Mouse (Mus musculus): ENCODE data around the gene Dcbld2. TPM values are rescaled to one million over a fixed set of nuclear protein-coding genes. Genes with fewer than 3 reads are reported as not detected.

Gene Dcbld2
- polyA plus RNA-seq, 1 experiment from 2014 or later, result 4.3 TPM

DNA sequence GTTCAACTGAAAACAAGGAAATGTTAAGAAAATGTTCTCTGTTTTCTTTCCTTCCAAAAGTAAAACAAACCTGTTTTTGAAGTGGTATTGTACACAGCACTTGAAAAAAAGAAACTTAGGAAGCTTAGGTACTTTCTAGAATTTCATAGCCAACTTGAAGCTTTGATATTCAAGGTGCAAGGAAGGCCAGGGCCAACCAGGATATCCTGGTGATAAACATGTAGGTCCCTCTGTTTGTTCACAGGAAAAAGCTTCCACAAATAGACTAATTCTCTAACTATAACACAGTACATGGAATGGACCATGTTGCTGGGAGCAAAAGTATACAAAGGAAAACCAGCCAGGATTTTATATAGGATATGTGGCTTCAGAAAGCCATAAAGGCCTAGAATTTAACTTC is 88.5 kb downstream of the Dcbld2 start:
- no peaks in the 10 kb centered on the region for H3K36me3 ChIP-seq
- H3K4me3 ChIP-seq (replicated peaks), result no peak overlapping the region
- no peaks in the 10 kb centered on the region for H3K27me3 ChIP-seq
- 0 out of 2 replicates have a peak, but pooled peaks cover 4% of the 10 kb centered on the region for H3K4me1 ChIP-seq
- H3K4me2 ChIP-seq (replicated peaks), result no peak overlapping the region
- no peaks in the 10 kb centered on the region for H3K9me3 ChIP-seq (replicated peaks)
- H3K9ac ChIP-seq, result no peak overlapping the region
- no peak overlapping the region for H3K27ac ChIP-seq (replicated peaks)
- no peak for ATAC-seq (ENCODE audit: insufficient number of reproducible peaks, low FRiP score, low TSS enrichment, low read depth)

DNA sequence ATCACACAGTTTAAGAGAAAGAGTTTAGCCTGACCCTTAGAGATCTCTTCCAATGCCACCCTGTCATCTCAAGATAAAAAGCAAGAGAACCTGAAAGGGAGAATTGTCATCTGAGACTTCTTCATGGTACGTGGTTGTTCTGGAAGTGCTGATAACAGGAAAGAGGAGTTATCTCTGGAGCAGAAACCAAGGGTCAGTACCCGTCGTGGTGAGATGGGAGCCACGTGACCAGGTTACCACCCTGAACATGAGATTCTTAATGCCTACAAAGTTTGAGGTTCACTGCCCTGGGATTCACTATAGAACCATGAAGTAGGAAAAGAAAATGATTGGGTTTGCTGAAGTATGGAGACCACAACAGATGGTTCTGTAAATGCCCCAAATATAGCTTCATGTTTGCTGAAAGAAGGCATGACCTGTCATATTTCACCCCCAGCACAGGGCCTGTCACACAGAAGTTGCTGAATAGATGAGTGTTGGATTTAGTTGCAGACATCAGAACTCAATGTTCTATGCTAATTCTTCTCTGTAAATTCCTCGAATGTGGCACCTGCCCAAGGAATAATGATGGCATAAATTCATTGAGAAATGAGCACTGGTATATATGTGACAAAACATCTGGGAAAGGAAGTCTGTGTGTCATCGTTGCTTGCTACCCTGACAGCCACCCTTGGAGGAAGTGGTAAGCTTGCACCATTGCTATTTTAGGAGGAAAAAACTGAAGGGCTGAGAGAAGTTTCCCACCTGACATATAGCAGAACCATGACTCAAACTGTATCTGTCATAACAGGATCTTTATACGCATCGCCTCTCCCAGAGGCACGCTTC is 89.9 kb downstream of the Dcbld2 start:
- H3K4me1 ChIP-seq, result 0 out of 2 replicates have a peak, but pooled peaks cover 4% of the 10 kb centered on the region
- H3K9me3 ChIP-seq (replicated peaks), result no peaks in the 10 kb centered on the region
- H3K27ac ChIP-seq (replicated peaks), result no peak overlapping the region
- no peak overlapping the region for H3K9ac ChIP-seq
- no peaks in the 10 kb centered on the region for H3K27me3 ChIP-seq
- 82% methylated on average over 9 of the region's 9 CpGs for WGBS
- H3K4me2 ChIP-seq (replicated peaks), result no peak overlapping the region
- H3K36me3 ChIP-seq, result no peaks in the 10 kb centered on the region
- no peak for ATAC-seq (ENCODE audit: insufficient number of reproducible peaks, low FRiP score, low TSS enrichment, low read depth)
- H3K4me3 ChIP-seq (replicated peaks), result no peak overlapping the region

DNA sequence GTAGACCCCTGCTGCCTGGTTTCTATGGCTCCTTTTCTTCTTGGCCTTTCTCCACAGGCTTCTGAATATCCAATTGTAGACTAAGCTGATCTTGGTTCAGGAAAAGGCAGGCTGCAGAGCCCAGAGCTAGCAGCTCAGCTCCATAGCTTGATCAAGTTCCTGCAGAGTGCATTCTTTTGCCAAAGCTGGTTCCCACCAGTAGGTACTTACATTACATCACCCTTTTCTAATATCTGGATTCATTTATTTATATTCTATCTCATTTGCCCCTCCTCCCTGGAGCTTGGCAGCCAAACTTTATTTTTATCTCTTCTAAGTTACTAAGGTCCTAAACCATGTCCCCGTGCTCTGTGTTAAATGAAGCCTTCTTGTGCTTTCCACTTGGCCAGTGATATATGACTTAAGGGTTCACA is 90.9 kb downstream of the Dcbld2 start:
- H3K4me1 ChIP-seq, result 0 out of 2 replicates have a peak, but pooled peaks cover 4% of the 10 kb centered on the region
- H3K27me3 ChIP-seq, result no peaks in the 10 kb centered on the region
- H3K4me2 ChIP-seq (replicated peaks), result no peak overlapping the region
- H3K9me3 ChIP-seq (replicated peaks), result no peaks in the 10 kb centered on the region
- no peak overlapping the region for H3K4me3 ChIP-seq (replicated peaks)
- no peak overlapping the region for H3K9ac ChIP-seq
- WGBS, result 72% methylated on average over 1 of the region's 1 CpGs
- ATAC-seq (ENCODE audit: insufficient number of reproducible peaks, low FRiP score, low TSS enrichment, low read depth), result no peak
- H3K36me3 ChIP-seq, result no peaks in the 10 kb centered on the region
- H3K27ac ChIP-seq (replicated peaks), result 0 out of 2 replicates have a peak overlapping the region, but pooled peaks have one; percentile 8

DNA sequence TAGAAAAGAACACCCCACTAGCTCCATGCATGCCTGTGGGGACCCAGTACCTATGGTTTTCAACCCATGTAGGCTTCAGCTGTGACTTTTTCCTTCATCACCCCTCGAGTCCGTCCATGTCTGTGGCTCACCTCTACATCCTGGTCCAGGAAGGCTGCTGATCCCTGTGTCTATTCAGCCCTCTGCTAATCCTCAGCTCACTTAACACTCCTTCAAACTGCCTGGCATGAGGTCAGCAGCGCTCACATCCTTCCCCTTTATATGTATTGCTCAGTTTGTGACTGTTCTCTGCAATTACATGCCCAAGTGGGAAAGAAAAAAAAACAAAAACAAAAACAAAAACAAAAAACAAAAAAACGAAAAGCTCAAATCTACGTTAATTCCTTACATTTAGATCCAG is 91.4 kb downstream of the Dcbld2 start:
- H3K27ac ChIP-seq (replicated peaks), result no peak overlapping the region

DNA sequence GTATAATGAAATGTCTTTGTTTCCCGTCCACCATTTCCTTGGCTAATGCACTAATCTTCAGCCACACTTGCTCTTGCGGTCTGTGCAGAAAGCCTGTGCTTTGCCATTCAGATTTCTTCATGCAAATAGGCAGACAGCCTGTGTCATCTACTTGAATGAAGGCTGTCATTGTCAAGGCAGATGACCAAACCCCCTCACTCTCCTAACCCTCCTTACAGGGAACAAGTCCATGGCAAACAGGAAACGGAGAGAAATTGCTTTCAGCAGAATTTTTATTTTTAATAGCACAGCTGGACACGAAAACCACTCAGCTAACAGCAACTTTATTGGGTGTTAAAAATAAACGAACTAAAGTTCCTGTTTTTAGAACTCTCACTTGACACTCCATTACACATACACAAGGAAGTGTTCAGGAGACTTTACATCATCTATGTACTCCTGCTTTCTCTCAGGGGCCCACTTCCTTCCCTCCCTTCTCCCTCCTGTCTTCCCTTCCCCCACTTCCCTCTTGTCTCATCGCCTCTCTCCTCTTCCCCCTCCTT is 93.6 kb downstream of the Dcbld2 start:
- WGBS, result 44% methylated on average over 6 of the region's 6 CpGs
- Histone ChIP-seq H3K9me3 (replicated peaks) (no peaks in the 10 kb centered on the region), H3K9ac (no peak overlapping the region), H3K4me1 (0 out of 2 replicates have a peak, but pooled peaks cover 5% of the 10 kb centered on the region), H3K4me3 (replicated peaks) (no peak overlapping the region), H3K4me2 (replicated peaks) (no peak overlapping the region), H3K27me3 (no peaks in the 10 kb centered on the region), H3K36me3 (no peaks in the 10 kb centered on the region), H3K27ac (replicated peaks) (0 out of 2 replicates have a peak overlapping the region, but pooled peaks have one; percentile 48)
- ATAC-seq (ENCODE audit: insufficient number of reproducible peaks, low FRiP score, low TSS enrichment, low read depth), result no peak

More for the DNA sequence above, 91.4 kb downstream of the Dcbld2 start:
- Histone ChIP-seq H3K36me3 (no peaks in the 10 kb centered on the region), H3K4me2 (replicated peaks) (no peak overlapping the region), H3K9me3 (replicated peaks) (no peaks in the 10 kb centered on the region), H3K4me1 (0 out of 2 replicates have a peak, but pooled peaks cover 4% of the 10 kb centered on the region), H3K9ac (no peak overlapping the region), H3K27me3 (no peaks in the 10 kb centered on the region), H3K4me3 (replicated peaks) (no peak overlapping the region)
- no peak for ATAC-seq (ENCODE audit: insufficient number of reproducible peaks, low FRiP score, low TSS enrichment, low read depth)
- 82% methylated on average over 5 of the region's 5 CpGs for WGBS

DNA sequence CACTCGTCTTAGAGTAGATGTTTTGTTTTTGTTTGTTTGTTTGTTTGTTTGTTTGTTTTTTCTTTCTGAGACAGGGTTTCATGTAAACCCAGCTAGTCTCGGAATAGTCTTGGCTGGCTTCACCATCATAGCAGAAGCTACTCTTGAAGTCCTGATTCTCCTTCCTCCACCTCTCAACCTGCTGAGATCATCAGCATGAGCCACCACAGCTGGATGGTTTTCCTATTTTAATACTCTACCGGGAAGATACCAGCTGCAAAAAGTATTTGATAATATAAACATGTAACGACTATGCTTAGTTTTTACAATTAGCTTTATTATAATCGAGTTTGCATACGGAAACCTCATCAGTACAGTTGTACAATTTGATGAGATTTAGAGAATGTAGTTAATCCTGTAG is 94.3 kb downstream of the Dcbld2 start:
- H3K27me3 ChIP-seq, result no peaks in the 10 kb centered on the region
- 0 out of 2 replicates have a peak, but pooled peaks cover 13% of the 10 kb centered on the region for H3K4me1 ChIP-seq
- H3K4me2 ChIP-seq (replicated peaks), result no peak overlapping the region
- no peak overlapping the region for H3K9ac ChIP-seq
- H3K36me3 ChIP-seq, result no peaks in the 10 kb centered on the region
- H3K4me3 ChIP-seq (replicated peaks), result no peak overlapping the region
- no peaks in the 10 kb centered on the region for H3K9me3 ChIP-seq (replicated peaks)
- WGBS, result 63% methylated on average over 6 of the region's 6 CpGs
- no peak for ATAC-seq (ENCODE audit: insufficient number of reproducible peaks, low FRiP score, low TSS enrichment, low read depth)
- H3K27ac ChIP-seq (replicated peaks), result no peak overlapping the region

DNA sequence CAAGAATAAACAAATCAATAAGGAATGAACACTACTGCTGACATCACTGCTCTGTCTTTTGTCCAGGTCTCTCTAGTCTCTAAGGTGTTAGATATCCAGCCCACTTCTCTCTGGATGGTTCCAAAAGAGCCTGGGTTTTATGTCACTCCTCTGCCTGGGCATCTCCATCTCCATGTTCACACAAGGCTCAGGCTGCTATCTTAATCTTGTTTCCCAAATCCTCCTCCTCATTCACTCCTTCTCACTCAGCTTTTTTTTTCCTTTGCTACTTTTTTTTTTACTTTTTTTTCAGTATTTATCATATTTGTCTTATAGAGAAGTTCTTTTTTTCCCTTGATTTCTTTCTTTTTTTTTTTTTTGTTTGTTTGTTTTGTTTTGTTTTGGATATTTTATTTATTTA is 96.7 kb downstream of the Dcbld2 start:
- H3K9me3 ChIP-seq (replicated peaks), result no peaks in the 10 kb centered on the region
- no peak overlapping the region for H3K4me2 ChIP-seq (replicated peaks)
- 0 out of 2 replicates have a peak, but pooled peaks cover 10% of the 10 kb centered on the region for H3K4me1 ChIP-seq
- no peak overlapping the region for H3K27ac ChIP-seq (replicated peaks)
- no peak overlapping the region for H3K9ac ChIP-seq
- no peaks in the 10 kb centered on the region for H3K36me3 ChIP-seq
- H3K4me3 ChIP-seq (replicated peaks), result no peak overlapping the region
- no peaks in the 10 kb centered on the region for H3K27me3 ChIP-seq
- no peak for ATAC-seq (ENCODE audit: insufficient number of reproducible peaks, low FRiP score, low TSS enrichment, low read depth)

DNA sequence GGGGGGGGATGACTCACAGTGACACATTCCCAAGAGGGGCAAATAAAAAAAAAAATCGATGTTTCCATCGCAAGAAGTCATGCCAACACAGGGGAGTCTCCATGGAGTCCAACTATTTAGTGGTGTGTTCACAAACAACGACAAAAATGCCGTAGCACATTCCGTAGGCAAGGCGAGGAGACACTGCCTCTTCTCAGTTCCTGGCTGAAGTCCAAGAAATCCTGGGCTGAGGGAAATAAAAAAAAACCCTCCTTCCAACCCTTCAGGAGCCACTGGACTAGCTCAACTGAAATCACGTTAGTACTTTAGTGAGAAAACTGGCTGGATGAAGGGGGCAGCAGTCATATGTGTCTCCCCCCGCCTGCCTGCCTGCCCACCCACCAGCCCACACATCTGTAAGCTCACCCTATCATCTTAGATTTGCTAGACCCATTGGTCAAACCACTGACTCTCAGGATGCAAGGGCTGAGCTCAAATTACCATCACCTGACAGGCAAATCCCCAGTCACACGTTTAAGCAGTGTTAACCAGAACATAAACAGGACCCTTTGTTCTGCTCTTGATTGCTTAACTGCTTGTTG is 104.0 kb downstream of the Dcbld2 start:
- ATAC-seq (ENCODE audit: insufficient number of reproducible peaks, low FRiP score, low TSS enrichment, low read depth), result no peak; the same call in 1 of the 2 replicates
- H3K27me3 ChIP-seq, result no peaks in the 10 kb centered on the region

DNA sequence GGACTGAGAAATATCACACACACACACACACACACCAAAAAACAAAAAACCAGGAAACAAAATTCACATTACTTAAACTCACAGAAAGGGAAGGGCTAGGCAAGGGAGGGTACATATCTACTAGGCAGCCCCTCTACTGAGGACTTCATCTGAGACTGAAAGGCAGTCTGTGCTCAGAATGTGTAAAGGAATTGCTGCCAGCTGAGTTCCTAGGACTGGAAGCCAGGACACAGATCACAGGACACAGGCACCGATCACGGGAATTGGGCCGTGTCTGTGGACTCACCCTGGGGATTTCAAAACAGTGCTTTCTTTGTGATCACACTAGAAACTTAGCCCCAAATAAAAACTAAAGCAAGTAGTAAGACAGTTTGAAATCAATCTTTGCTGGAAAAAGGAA is 104.6 kb downstream of the Dcbld2 start:
- 29% methylated on average over 3 of the region's 3 CpGs for WGBS
- Histone ChIP-seq H3K4me3 (replicated peaks) (no peak overlapping the region), H3K4me2 (replicated peaks) (no peak overlapping the region), H3K36me3 (no peaks in the 10 kb centered on the region), H3K27me3 (no peaks in the 10 kb centered on the region), H3K9me3 (replicated peaks) (no peaks in the 10 kb centered on the region), H3K9ac (no peak overlapping the region), H3K27ac (replicated peaks) (peak overlapping the region; percentile 68), H3K4me1 (peaks cover 9% of the 10 kb centered on the region)
- no peak for ATAC-seq (ENCODE audit: insufficient number of reproducible peaks, low FRiP score, low TSS enrichment, low read depth)

More for the DNA sequence above, 104.0 kb downstream of the Dcbld2 start:
- H3K27ac ChIP-seq (replicated peaks), result peak overlapping the region; percentile 68; the same call in 1 of the 2 replicates
- peak overlapping the region; percentile 10; the same call in 1 of the 2 replicates for H3K4me2 ChIP-seq (replicated peaks)
- H3K9me3 ChIP-seq (replicated peaks), result no peaks in the 10 kb centered on the region
- peaks cover 13% of the 10 kb centered on the region for H3K4me1 ChIP-seq
- no peaks in the 10 kb centered on the region for H3K36me3 ChIP-seq
- no peak overlapping the region for H3K4me3 ChIP-seq (replicated peaks)
- no peak overlapping the region for H3K9ac ChIP-seq
- 16% methylated on average over 9 of the region's 9 CpGs for WGBS

DNA sequence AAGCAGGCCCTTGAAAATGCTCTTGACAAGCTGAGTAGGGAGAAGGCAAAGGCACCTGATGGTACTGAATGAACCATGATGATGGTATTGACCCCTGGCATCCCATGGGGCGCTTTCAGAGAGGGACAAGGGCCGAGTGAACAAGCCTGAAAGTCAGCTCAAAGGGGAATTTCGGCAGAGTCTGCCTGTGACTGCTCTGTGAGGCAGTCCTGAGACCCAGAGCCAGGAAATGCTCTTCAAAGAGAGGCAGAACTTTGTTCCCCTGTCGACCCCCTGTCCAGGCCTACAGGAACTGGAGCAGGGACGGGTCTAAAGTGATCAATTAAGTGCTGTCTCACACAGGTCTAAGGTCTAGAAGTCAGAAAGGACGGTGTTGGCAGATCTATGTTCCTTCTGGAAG is 105.5 kb downstream of the Dcbld2 start:
- peaks cover 9% of the 10 kb centered on the region for H3K4me1 ChIP-seq
- H3K36me3 ChIP-seq, result no peaks in the 10 kb centered on the region
- no peaks in the 10 kb centered on the region for H3K9me3 ChIP-seq (replicated peaks)
- no peak for ATAC-seq (ENCODE audit: insufficient number of reproducible peaks, low FRiP score, low TSS enrichment, low read depth)
- H3K4me3 ChIP-seq (replicated peaks), result no peak overlapping the region
- H3K9ac ChIP-seq, result no peak overlapping the region
- H3K27ac ChIP-seq (replicated peaks), result peak overlapping the region; percentile 68
- no peak overlapping the region for H3K4me2 ChIP-seq (replicated peaks)
- 34% methylated on average over 6 of the region's 6 CpGs for WGBS
- no peaks in the 10 kb centered on the region for H3K27me3 ChIP-seq

DNA sequence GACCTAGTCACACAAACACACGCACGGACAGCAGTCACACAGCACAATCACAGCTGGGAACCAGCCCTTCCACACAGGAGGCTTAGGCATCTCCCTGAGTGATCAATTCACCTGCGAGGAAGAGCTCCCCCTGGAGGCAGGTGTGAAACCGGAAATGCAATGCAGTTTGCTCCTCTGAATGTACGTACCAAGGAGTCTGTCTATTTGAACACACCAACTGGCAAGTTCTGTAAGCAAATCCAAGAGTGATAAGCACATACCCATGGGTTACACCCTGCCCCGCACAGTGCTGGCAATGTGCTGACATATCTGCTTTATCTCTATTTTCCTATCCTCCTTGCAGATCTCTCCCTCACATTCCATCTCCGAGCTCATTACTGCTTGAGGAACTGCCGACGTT is 106.3 kb downstream of the Dcbld2 start:
- no peaks in the 10 kb centered on the region for H3K9me3 ChIP-seq (replicated peaks)
- no peak overlapping the region for H3K4me2 ChIP-seq (replicated peaks)
- no peaks in the 10 kb centered on the region for H3K27me3 ChIP-seq
- ATAC-seq (ENCODE audit: insufficient number of reproducible peaks, low FRiP score, low TSS enrichment, low read depth), result no peak
- no peak overlapping the region for H3K9ac ChIP-seq
- whole genome bisulfite sequencing, result 89% methylated on average over 9 of the region's 9 CpGs
- H3K36me3 ChIP-seq, result no peaks in the 10 kb centered on the region
- H3K4me1 ChIP-seq, result peaks cover 9% of the 10 kb centered on the region
- no peak overlapping the region for H3K27ac ChIP-seq (replicated peaks)
- no peak overlapping the region for H3K4me3 ChIP-seq (replicated peaks)

All from embryonic facial prominence, embryonic 15.5 days (tissue).